Mouse (Mus musculus) stomach, postnatal 0 days (tissue): ENCODE measurements around the gene Rnf157.

Experiments used
- CTCF ChIP-seq: IDR thresholded peaks from 2 replicates; pipeline ENCODE4 v1.5.1; 2016; ENCODE audit warnings: antibody characterized with exemption, low read depth, mild to moderate bottlenecking, moderate library complexity
- EP300 ChIP-seq: optimal IDR thresholded peaks from 2 replicates; pipeline ENCODE3; 2016; ENCODE audit warnings: antibody characterized with exemption

- TF ChIP-seq CTCF: no peak
- no peak for TF ChIP-seq EP300
These were observed 100.5 kb downstream of the Rnf157 start for GRCm38 (mm10) chr11:116312359-116312758.
